Mouse (Mus musculus): Measurements from ENCODE around the gene Sel1l3.
A peak's percentile ranks its signal among the peaks of the same experiment; 100 is the strongest.

The Sel1l3 gene

DNA sequence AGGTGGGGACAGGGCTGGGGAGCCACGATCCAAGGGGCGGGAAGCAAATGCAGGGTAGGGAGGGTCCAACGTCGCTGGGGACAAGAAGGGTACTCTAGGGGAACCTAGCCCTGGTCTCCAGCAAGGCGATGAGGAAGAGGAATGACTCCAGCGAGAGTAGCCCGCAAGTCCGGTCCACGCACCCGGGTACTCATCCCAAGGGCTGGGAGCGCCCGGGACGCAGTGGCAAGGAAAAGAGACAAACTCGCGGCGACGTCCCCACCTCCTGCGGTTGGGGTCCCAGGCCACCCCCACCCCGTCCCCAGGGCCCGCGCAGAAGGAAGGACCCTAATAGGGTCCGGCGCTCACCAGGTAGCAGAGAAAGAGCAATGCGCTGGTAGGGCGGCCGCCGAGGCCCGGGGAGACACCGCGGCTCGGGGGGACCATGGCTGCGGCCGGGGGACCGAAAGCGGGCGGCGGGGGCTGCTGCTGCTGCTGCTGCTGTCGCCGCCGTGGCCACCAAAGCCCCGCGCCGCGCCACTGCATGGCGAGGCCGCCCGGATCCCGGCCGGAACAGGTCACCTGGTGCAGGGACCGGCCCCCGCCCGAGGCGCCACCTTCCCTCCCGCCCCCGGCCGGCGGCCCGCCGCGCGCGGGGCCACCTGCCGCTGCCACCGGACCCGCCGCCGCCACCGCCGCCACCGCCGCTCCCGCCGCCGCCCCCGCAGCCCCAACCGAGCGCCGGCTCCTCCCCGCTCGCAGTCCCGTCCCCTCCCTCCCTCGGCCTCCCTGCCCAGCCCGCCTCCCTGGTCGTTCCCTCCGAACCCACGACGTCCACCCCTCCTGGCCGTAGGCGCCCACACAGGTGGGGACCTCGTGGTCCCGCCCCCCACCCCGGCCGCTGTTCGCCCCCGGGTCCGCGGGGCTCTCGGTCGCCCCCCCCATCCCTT is 681 bp downstream of the Sel1l3 start:
- peak; percentile 76 for DNase-seq (ENCODE audit: low spot score)

DNA sequence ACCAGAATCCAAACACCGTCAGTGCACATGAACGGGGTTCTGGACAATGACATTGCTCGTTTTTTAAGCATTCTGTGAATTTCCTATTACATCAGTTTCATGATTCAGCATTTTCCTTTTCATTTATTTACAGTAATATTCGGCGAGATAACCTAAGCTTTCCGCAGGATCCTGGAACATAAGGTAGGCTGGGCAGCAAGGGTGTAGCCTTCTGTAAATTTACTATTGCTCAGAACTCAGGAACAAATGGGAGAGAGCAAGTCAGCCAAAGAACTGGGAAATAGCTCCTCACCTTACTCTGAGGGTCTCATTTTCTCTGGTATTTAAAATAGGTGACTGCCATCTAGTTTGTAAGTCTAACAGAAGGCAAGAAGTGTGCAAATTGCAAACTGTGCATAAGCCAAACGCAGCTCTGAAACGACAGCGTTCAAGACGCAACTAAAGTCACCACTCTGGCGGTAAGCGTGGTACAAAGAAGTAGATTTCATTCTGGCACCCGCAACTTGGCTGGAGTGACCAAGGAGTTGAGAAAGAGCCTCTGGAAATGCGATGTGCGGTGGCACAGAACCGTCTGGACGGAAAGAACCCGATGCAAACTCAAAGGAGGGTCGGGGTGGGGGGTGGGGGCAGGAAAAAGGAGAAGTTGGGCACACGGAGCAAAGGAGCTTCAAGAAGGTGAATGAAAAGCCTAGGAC is 1.5 kb downstream of the Sel1l3 start:
- no peak for DNase-seq (ENCODE audit: low spot score)

DNA sequence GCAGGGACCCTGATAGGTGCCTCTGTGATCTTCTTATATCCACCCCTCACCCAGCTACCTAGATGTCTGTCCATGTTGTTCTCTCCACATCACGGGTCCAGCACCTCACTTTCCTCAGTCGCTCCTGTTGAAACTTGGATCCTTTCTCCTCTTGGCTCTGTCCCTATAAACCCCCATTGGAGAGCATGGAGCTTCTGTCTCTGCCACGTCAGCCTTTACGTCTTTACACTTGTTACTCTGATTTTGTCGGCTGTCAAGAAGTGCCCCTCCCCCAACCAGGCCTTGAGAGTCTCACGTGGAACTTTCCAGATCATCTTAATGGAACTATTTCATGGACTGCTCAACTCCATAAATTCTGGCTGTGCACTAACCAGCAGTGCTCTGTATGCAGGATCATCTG is 2.5 kb downstream of the Sel1l3 start:
- DNase-seq (ENCODE audit: low spot score), result no peak

DNA sequence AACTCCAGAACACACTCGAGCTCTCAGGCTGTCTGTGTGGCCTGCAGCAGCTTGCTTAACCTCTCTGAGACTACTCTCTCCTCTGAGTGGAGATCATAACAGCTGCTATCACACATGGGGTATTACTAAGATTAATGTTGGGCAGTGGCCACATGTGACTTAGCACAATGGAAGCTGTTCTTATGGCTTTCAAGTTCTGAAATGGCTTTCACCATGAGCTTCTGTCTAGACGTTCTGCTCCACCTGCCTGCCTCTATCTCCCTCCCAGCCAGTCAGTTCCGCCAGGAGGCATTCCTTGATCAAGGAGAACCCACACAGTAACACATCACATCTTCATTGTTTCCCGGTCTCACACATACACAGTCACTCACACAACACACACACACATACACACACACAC is 3.2 kb downstream of the Sel1l3 start:
- no peak for DNase-seq (ENCODE audit: low spot score)

DNA sequence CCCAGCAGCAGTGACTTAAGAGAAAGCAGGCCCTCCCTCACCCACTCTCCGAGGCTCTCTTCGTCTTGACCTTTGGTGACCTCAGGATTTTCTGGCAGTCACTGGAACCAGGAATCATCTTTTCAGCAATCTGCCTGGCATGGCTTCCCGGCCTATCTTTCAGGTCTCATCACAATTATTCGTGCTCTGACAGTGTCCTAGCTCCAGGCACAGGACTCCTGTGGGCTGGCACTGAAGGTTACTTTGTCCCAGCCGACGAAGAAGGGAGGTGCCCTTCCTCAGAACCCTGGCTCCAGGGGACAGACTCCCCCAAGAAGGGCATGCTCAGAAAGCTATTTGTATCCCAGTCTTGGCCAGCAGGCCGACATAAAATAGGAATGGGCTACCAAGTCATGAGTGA is 4.0 kb downstream of the Sel1l3 start:
- DNase-seq (ENCODE audit: low spot score), result peak; percentile 46

DNA sequence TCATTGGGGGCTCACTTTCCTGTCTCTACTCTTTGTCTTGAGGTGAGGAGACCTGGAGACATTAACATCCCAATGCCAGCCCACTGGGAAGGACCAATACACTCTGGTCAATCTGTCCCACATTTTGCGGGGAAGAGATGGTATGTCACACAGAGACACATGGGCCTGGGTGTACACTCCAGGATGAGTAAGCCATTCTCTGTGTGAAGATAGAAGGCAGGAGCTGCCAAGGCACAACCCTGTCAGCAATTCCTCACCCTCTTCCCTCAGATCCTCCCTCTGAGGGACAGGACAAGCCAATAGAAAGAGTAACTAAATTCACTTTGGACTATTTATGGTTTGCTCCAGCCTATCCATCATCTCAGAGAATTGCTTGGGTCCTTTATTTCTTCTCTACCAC is 5.0 kb downstream of the Sel1l3 start:
- no peak for DNase-seq (ENCODE audit: low spot score)

DNA sequence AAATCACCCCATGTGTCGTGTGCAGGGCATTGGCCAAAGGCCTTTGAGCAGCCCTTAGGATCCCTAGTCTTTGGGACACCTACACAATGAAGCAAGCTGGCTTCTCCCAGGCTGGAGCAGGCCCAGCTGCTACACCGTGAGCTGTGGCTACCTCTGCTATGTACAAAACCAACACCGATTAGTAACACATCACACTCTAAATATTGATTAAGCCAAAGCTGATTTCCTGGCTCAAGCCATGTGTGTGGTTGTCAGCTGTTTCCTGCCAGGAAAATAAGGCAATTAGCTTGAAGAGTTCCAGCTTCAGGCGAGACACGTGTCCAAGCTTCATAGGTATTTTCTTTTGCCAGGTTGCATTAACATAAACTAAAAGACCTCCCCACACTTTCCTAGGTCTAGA is 7.2 kb downstream of the Sel1l3 start:
- no peak for DNase-seq (ENCODE audit: low spot score)

DNA sequence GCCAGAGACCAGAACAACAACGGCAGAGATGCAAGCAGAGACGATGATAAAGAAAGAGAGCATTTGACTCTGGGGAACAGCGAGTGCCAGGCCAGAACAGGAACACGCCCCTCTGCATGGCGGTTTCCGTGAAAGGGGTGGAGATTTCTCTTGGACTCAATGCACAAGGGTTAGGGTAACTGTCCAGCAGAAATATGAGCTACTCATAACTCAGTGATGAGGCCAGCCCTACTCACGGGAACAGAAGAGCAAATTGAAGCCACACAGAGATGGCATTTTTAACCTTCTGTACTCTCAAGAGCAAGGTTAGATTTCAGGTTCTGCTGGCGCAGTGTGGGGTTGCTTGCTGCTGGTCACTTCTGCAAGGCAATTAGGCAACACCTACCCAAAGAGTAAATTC is 11.0 kb downstream of the Sel1l3 start:
- no peak for DNase-seq (ENCODE audit: low spot score)

DNA sequence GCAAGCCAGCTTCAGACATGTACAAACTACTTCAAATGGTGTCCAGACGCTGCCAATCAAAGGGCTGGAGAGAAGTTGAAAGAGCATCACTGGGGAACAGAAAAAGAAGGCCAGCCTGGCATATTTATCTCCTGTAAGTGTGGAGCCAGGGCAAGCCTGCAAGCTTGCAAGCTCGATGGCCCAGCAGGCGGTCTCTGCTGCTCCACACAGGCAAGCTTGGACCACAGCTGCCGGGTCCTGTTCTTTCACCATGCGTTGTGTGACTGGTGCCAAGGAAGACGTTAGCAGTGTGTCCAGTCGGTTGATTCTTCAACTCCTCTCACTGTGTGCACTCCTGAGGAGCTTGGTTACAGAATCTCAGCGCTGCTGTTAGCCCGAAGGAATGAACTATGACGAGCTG is 12.9 kb downstream of the Sel1l3 start:
- DNase-seq (ENCODE audit: low spot score), result no peak

DNA sequence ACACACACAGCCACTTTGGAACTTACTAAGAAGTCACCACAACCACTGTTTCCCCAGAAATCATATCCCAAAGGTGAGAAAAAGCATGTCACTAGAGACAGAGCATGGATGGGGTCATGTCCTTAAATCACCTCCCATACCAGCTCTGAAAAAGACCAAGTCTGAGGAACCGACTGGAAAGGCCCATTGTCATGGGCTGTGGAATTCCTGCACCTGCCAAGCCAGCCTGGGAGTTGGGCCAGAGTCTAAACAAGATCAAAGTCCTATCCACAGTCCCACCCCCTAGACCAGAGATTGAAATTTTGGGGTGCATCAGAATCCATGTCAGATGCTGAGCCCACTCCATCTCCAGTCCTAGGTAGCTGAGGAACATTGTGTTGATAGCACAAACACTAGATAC is 15.3 kb downstream of the Sel1l3 start:
- no peak for DNase-seq (ENCODE audit: low spot score)

DNA sequence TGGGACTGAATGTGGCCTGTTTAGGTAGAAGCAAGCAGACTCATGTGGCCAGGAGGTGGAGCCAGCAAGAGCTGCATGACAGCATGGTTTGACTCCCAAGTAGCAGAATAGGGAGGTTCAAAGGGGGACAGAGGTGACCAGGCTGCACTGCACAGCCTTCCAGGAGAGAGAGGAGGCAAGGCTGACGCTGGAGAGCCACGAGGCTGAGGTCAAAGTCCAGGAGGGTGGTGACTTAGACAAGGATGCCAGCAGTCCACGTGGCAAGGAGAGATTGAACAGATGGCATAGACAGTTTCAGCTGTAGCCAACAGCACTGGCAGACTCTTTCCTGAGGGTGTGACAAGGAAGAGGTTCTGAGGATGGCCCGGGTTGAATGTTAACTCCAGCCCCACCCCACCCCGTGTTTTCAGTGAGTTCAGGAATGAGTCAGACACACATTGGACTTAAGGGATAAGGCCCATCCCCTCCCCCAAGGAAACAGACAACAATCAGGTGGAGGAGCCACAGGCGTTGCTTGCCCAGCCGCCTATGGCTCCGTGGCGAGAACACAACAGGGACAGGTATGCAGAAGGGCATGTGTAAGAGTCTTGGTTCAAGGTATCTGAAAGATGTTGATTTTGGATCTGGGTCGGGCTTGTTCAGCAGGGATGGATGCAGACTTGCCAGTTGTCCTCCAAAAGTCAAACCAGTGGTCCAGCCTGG is 17.2 kb downstream of the Sel1l3 start:
- no peak for DNase-seq (ENCODE audit: low spot score)

DNA sequence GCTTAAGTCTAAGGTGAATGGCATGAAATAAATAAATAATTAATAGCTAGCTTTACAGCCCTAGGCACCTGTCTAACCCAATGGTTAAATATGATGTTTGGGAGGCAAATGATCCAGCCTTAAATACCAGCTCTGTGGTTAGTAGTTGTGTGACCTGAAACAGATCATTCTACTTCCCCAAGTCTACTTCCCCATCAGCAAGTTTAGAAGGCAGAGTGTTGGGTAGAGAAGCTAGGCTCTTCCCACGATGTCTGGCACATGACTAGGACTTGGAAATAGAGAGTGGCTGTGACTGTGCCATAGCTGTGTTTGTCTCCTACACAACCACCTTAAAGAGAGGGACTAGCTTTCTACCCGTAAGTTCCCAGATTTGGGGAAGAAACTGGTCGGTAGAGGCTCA is 18.9 kb downstream of the Sel1l3 start:
- no peak for DNase-seq (ENCODE audit: low spot score)

DNA sequence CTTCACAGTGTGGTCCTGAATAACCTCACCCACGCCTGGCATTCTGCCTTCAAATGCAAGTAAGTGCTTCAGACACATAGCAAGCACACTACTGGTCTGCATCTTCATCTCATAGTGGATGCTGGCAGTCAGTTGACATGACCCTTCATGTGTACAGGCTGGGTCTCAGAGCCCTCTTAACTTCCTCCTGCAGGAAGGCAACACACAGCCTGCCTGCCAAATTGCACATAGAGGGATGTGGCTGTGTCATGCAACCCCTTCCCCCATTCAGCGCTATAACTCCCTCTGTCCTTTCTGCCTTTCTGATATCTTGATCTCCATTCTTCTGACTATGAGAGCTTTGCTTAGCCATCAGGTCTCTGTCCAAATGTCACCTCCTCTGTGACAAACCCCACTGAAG is 19.3 kb downstream of the Sel1l3 start:
- no peak for DNase-seq (ENCODE audit: low spot score)

DNA sequence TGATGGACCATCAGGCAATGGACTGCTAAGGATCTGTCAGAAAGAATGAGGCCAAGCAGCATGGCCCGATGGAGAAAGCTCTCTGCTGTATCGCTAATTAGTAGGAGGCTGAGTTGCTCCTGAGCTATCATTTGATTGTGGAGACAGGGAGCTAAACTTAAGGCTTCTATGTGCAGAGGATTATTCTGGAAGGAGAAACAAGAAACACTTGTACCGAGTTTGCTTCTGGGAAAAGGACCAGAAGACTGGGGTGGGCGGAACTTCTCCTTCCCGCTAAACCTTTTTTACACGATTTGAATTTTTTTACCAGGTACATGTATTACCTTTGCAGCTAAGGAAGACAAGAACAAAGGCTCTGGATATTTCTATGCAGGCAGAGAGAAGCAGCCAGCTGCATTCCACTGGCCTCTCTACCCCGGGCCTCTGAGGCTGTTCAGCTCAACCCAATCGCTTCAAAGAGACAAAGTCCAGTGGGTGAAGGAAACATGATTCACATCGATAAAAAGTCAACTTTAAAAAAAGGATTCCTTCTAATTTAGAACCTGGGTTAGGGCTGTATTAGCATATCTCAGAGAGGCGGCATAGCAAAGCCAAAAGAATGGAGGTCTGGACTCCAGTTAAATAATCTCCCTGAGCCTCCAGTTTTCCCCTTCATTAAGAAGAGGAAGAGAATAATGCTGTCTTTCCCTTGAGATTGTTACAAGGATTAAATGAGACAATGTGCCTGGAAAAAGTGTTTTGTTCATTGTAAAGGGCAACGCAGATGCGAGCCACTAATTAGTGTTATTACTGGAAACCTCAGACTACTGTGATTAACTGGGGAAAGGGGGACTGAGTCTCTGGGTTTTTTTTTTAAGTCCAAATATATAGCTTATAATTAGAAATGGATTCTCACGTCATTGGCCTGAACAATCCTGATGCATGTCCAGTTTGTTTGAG is 20.4 kb downstream of the Sel1l3 start:
- no peak for DNase-seq (ENCODE audit: low spot score)

DNA sequence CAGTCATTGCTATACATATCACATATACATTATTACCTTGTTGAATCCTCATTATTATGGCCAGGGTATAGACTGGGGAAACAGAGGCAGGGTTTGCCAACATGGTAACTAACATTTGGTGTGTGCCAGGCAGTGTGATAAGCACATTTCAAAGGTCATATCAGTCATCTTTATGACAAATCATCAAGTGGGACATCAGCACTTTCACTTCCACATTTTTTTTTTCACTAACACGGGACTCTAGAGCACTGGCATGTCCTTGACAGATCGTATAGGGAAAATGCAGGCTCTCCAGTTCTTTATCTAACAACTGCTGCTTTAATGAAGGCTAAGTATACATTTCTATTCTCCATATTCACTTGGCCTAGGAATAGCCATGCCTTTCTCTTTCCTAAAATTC is 25.1 kb downstream of the Sel1l3 start:
- no peak for DNase-seq (ENCODE audit: low spot score)

DNA sequence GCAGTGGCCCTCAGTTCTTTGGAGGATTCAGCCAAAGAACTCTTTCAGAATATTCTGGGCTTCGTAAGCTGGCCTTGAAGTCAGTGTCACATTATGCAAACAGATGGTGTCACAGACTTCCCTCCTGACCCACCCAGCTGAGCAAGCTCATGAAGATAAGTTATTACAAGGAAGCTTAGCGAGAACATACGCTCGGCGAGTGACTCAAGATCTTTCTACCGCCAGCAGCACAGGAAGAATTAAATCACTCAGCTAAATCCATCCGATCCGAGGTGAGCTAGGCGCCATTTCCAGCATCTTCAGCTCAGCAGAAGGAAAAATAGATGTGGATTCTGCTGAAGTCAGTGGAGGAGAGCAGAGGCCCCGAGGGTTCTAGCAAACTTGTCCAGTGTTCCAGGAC is 26.5 kb downstream of the Sel1l3 start:
- DNase-seq (ENCODE audit: low spot score), result no peak

DNA sequence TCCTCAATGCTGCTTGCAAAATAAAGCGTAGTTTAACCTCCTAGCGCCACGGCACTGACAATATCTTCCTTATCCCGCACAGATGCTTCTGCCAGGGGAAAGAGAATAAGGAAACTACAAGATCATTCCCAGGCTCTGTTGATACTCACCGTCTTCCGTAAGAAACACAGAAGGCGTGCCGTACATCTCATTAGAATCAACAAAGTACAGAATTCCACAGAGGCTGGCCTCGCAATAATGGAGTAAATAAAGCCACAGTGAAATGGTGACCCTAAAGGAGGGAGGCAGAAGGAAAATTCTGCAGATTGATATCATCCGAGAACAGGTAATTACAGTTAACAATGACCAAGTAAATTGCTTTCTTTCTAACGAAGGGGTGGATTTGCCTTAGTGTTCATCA is 27.9 kb downstream of the Sel1l3 start:
- DNase-seq (ENCODE audit: low spot score), result no peak

DNA sequence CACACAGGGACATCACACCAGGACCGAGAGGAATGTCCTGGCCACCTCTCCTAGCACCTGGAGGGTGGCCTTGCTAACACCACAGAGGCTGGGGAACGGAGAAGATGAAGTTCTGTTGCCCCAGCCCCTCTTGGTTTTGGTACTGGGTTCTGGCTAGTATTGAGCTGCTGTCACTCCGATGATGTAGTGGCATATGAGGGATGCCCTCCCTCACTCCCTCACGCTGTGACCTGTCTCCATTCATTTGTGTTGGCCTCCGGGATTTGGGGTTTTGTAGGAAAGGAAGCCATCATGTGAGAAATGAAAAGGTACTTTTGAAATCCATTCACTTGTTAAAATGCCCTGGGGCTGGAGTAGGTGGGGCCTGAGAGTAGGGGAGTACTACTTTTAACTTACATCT is 33.8 kb downstream of the Sel1l3 start:
- DNase-seq (ENCODE audit: low spot score), result no peak

DNA sequence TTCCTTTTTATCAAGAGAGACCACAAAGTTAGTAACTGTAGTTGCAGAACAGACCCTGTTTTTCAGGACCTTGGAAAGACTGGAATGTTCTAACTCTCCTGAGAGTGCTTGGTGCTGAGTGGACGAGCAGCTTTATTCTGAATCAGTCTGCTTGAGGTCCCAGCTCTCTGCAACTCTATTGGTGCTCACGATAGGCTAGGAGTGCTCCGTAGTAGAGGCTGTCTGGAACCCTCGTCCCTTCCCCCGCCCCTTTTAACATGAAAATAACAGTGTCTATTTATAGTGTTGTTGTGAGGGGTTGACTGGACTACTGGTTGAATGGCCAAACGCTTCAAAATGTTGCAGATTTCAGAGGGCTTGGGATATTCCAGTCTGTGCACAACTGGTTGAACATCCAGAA is 37.0 kb downstream of the Sel1l3 start:
- DNase-seq (ENCODE audit: low spot score), result no peak

DNA sequence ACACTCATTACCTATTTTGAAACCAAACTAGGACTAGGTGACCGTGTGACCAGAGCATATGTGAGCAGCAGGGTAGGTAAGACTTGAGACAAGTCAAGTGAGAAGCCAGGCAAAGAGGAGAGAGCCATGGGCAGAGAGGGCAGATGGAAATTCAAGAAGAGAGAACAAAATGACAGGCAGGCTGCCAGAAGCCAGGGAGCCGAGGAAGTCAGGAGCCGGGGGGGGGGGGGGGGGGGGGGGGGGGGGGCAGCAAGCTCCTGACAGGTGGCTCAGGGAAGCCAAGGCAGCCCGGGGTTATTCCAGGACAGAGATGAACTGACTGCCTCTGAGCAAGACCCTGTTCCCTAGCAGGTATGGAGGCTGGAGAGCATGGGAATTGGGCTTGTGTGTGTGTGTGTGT is 37.7 kb downstream of the Sel1l3 start:
- no peak for DNase-seq (ENCODE audit: low spot score)

DNA sequence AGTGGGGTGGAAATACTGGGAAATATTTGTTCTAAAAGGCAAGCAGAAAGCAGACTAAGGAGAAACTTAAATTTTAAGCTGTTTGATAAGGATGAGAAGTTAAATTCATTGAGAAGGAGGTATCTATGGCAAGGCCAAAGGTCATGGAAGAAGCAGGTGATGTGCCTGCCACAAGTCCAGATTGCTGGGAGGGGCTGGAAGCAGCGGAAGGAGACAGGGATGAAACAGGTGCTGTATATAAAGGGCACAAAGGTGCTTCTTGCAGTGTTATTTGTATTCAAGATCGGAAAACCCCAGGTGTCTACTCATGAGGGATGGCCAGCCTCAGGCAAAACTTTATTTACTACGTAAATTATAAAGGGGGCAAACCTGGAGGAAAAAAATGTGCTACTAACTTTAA is 38.5 kb downstream of the Sel1l3 start:
- no peak for DNase-seq (ENCODE audit: low spot score)

DNA sequence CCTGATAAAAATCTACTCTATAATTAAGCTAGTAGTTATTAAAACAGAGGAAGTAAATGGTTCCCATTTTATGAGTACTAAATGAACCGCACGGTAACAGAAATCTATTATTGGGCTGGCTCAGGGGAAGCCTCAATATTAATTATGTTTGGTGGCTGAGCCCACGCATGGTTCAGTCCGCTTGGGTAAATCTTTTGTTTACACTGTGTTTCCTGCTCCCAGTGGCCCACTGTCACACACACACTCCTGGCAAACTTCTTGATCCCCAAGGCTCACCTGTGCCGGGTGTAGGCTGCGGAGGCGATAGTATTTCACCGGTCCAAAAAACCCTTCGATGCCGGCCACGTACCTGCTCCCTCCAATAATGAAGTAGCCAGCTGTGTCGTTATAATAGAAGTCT is 39.3 kb downstream of the Sel1l3 start:
- DNase-seq (ENCODE audit: low spot score), result no peak
